Mouse (Mus musculus) testis, adult 10 weeks (tissue): Measurements from ENCODE around the gene Tpm4. TPM values are rescaled to one million over a fixed set of nuclear protein-coding genes. Genes with fewer than 3 reads are reported as not detected.

Experiments used
- polyA plus RNA-seq: library from polyadenylated mRNA; stranded (reverse); fragments of 350-450 nt; fragmentation: Illumina TruSeq; extraction: RNeasy Lipid Tissue Mini Kit (QIAGEN cat#74804); gene quantifications from one replicate; pipeline ENCODE4 v1.2.3, GENCODE M21; 2014; ENCODE audit warnings: low read depth, low replicate concordance

The Tpm4 gene
- 24.6 TPM for polyA plus RNA-seq

DNA sequence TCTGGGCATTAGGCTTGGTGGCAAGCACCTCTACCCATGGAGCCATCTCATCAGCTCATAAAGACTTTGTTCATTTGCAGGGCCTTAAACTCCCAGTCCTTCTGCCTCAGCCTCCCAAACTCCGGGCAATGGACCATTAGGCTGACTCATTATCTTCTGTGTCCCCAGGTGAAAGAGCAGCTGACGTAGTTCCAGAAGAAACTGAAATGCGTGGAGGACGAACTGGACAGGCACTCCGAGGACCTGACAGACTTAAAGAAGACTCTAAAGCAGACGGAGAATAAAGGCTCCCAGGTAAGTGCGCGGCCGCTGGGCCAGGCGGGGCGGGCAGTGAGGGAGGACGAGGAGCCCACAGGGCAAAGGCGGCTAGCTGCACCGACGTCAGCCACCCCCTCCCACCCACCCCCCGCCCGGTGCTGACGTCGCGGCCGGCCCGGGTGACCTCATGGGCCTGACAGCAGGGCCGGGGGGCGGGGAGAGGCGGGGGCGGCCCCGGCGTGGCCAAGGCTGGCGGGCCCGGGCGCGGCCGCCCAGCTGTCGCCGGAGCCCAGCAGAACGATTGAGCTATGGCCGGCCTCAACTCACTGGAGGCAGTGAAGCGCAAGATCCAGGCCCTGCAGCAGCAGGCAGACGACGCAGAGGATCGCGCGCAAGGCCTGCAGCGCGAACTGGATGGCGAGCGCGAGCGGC is at the start of gene Tpm4:
TSS of gene Tpm4 (plus strand) at position 220 of the 690 bp plus-strand sequence.

DNA sequence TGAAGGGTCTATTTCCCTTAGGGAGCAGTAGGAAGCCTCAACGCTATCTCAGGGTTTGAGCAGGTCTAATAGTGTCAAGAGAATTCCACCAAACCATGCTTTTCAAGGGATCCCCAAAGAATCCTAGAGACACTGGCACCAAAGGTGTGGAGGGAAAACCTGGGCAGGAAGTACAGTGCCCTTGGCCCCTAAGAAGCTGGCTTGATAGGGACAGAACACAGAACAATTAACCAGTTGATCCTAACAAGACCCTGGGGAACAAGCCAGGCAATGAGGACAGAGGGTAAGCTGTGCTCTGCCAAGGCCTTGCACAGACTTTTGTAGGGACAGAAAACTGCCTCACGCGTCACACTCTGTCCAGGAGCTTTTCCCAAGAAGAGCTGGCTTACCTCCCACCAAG is 28.0 kb upstream of the Tpm4 start, which contains the start of gene Olfr374:
TSS of gene Olfr374 (plus strand) at position 301 of the 400 bp plus-strand sequence.

DNA sequence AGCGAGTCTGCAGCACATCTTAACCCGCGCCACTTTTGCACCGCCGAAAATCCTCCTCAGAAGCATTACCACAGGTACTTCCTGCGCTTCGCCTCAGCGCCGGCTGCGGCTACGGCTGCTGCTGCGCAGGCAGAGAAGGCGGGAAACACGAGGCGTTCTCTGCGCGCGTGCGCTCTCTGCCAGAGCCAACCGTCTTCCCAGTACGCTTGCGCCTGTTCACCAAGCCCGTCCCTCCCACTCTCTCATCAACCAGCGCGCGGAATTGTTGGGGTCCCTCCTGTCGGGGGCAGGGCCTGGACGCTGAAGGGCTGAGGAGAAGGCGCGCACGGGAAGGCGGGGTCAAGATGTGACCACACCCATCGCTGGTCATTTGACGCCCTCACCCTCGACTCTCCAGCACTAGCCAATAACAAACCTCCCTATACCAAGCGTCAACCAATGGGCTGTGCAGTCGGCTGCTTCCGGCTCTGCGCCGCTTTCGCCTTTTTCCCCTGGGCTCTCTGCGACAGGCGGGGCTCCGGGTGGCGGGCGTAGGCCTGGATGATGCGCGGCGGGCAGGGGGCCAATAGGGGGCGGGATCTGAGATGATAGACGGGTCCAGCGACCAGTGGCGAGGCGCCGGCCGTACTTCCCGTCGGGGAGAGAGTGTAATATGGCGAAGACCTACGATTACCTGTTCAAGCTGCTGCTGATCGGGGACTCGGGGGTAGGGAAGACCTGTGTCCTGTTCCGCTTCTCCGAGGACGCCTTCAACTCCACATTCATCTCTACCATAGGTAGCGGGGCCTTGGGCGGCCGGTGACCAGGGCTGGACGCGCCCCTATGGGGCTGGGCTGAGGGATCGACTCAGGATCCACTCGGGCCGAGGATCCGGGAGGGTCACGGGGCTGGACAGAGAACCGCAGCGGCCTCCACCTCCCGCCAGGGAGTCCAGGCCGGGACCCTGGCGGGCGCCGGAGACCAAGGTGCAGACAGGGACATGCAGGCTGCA is 26.2 kb downstream of the Tpm4 start, which contains the start of gene Rab8a:
TSS of gene Rab8a (plus strand) at position 494 of the 991 bp plus-strand sequence.

DNA sequence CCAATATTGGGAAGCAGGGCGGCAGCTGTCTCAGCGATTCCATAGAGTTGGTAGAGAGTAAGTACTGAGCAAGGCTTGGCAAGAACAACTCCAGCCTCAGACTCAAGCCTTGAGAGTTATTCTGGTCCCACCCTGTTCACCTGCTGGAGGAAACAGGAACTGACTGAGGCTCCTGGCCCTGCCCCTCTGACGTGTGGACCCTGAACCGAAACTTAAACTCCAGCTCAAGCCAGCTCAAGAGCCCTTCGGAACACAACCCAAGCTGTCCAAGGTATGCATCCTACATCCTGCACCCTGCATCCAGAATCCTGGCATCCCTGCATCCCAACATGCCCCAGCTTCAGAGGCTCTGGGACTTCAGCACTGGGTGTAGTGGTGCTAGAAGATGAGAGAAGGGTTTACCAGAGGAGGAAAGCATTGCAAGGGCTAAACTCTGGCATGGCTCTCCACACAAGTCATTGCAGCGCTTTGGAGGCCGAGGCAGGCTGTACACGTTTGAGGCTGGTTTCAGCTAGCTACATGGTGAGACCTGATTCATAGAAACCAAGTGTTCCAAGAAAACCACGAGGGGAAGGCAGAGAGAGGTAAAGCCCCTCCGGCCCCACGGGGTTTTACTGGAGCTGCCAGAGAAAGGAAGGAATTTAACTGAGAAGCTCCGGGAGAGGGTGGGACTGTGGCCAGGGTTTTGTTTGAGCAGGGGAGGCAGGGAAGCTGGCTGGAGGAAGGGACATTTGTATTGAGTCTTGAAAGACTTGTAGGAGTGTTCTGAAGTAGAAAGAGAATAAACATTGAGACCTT is 54.8 kb downstream of the Tpm4 start, which contains the start of gene Hsh2d:
TSS of gene Hsh2d (plus strand) at position 222 of the 798 bp plus-strand sequence.

Other genes starting within 250 kb of the Tpm4 start
- 2.9 TPM for gene Zfp882, start 226.4 kb upstream of the Tpm4 start, polyA plus RNA-seq
- 34.1 TPM for gene Zfp617, start 226.3 kb upstream of the Tpm4 start, polyA plus RNA-seq
- 18.2 TPM for gene Zfp961, start 183.9 kb upstream of the Tpm4 start, polyA plus RNA-seq
- gene Cyp4f18, start 125.3 kb upstream of the Tpm4 start, polyA plus RNA-seq: not detected
- not detected for gene Olfr372, start 93.8 kb upstream of the Tpm4 start, polyA plus RNA-seq
- gene Olfr373, start 51.8 kb upstream of the Tpm4 start, polyA plus RNA-seq: not detected
- gene Olfr374, start 27.9 kb upstream of the Tpm4 start, polyA plus RNA-seq: not detected
- 36.1 TPM for gene Rab8a, start 26.2 kb downstream of the Tpm4 start, polyA plus RNA-seq
- 0.29 TPM for gene Hsh2d, start 54.7 kb downstream of the Tpm4 start, polyA plus RNA-seq
- 0.31 TPM for gene Cib3, start 77.9 kb downstream of the Tpm4 start, polyA plus RNA-seq
- gene Gm11034, start 78.7 kb downstream of the Tpm4 start, polyA plus RNA-seq: not detected
- gene Fam32a, start 84.8 kb downstream of the Tpm4 start, polyA plus RNA-seq: 10.3 TPM
- 90.0 TPM for gene Ap1m1, start 105.0 kb downstream of the Tpm4 start, polyA plus RNA-seq
- gene Gm10282, start 170.3 kb downstream of the Tpm4 start, polyA plus RNA-seq: 0.81 TPM
- gene Klf2, start 184.1 kb downstream of the Tpm4 start, polyA plus RNA-seq: 5.9 TPM